Mouse (Mus musculus) ZHBTc4 (cell line): ENCODE data around the gene Afp.

Experiments used
- DNase-seq: peaks from one replicate; pipeline ENCODE4 v3.0.0-alpha.2; 2011; ENCODE audit warnings: low read depth, low spot score

Gene Afp

DNA sequence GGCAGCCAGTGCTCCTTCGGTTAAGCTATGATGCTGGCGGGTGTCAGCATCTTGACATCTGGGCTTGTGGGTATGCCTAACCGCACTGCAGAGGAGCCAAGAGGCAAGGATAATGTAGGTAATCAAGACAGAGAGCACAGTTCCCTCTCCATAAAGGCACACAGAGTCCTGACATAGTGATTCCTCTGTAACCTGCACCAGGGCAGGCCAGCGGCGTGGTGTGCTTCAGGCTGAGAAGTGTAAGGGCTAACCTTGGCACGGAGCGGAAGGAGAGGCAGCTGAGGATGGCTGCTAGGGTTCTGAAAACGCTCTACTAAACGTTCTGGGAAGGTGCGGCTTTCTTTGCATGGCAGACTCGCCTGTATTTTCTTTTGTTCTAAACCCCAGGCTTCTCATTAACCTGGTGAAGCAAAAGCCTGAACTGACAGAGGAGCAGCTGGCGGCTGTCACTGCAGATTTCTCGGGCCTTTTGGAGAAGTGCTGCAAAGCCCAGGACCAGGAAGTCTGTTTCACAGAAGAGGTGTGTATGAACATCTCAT is 16.9 kb downstream of the Afp start:
- peak; percentile 53 for DNase-seq

DNA sequence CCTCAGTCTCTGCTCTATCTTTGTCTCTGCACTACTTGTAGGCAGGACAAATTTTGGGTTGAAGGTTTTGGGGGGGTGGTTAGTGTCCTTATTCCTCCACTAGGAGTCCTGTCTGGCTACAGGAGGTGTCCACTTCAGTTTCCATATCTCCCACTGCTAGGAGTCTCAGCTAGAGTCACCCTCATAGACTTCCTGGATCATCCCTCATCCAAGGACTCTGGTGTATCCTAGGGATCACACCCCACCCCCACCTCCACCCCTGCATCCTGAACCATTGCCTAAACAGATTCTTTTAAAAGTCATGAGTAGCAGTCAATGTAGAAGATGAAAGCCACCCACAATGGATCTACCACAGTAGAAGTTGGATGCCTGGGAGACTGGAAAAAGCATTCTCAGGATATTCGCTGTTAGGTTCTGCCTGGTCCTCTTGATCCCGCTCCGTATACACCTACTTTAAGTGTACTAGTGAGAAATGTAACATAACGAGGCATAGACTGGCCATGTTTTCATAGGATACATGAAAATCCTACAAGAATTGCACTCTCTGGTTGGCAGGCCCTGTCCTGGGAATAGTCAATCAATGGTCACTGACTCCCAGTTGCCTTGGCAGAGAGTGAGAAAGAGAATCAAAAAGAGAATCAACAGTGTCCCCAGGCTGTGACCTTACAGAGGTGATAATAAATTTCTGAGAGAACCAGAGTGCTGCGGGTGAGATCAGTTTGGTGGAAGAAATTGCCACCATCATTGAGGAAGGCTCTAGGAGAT is 19.5 kb downstream of the Afp start:
- no peak for DNase-seq

DNA sequence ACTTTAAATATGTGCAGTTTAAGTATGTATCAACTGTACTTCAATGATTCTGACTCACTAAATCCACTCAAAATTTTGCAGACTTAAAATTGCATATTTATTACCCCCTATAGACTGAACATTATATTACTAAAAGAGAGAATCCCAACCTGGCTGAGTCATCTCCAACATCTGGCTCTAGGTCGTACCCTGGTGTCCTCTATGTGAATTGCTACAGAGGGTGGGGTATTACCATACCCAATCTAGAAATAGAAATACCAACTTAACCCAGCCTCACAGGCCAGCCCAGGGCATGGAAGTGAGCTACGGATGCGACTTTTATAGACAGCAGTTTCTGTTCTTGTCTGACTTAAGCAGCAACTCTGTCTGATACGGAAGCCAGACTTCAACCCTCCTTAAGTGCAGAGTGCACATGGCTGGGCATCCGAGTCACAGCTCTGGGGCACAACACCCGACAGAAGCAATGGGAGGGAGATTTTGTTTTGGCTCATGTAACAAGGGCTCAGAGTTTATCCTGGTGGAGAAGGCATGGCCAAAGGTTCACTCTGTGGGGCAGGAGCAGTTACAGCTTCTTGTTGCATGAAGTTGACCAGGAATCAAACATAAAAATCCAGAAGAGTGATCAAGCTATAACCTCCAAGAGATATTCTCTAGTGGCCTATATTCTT is 21.9 kb downstream of the Afp start:
- no peak for DNase-seq

DNA sequence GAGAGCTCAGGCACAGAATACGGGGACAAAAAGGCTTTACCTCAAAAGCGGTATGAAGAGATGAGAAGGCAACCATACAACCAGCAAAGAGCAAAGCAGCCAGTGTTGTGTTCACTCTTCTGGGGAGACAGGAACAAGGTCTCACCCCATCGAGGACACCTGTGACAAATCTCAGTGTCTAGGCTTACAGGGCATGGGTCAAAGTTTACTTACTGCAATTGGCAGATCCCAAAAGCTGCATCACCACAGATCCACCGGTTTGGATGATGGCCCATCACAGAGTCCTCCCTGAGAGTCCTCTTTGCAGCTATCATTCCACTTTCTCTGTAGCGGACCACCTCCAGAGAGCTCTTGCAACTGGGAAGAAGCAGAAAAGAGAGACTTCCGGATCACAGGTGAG is 25.0 kb downstream of the Afp start:
- no peak for DNase-seq

DNA sequence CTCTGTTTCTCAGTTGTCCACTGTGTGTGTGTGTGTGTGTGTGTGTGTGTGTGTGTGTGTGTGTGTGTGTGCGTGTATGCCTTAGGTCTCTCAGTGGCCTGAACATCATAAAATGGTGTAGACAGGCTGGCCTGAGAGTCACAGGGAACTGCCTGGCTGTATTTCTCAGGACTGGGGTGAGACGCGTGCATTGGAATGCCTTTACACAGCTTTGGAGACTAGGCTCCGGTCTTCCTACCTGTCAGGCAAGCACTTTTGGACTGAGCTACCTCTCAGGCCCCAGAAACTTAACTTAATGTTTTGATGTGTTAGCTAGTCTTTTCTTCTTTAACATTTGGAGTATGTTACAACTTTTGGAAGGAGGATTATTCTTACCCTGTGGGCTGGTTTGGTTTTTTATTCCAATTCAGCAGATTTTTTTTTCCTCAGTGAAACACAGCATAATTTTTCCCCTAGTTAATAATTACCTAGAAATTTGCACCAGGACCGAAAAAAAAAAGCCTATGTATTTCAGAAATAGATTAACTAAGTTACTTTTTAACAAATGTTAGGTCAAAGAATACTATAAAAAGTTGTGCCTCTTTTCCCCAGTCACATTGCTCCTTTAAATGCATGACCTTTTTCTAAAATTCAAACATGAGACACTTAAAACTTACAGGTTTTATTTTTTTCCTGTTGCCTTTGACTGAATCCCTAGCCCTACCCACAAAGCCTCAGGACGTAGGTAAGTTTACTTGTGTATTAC is 28.0 kb downstream of the Afp start, which contains the start of gene Afm:
Gene Afm, plus strand, starts transcription at position 577 of the 745 bp plus-strand sequence.
- DNase-seq: no peak

DNA sequence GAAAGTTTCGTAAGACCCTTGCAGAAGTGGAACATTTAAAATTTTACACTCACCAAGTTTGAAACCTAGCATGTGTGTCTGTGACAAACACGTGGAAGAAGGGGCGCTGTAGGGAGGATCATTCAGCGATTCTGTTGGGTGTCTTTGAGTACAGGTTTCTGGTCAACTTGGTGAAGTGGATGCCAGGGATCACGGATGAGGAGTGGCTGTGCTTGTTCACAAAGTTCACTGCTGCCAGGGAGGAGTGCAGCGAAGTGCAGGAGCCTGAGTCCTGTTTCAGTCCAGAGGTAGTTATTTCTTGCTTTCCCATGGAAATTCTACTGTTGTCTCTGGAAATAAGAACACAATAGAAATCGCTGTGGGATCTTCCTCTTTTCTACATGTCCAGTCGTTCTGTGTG is 60.7 kb downstream of the Afp start:
- no peak for DNase-seq

DNA sequence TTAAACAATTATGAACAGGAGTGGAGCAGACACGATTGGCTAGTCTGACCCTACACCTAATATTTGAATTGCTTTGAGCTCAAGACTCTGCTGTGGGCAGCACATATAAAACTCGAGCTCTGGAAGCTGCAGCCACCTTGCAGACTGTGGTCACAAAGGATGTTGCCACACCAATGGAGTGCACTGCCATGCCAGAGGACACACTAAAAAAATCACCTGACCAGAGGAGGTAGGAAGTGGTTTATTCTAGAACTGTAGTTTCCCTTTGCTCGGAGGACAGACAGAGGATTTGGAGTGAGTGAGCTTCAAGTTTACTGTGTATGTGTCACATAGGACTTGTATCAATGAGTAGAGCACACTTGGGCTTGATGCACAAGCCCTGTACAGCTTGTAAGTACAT is 65.5 kb downstream of the Afp start:
- DNase-seq: no peak
